ENCODE assay signal across 25 mouse cellular contexts in genomic region chr15:89585101-89585500, GRCm38 (mm10). TPM values are rescaled to one million over a fixed set of nuclear protein-coding genes. Genes with fewer than 3 reads are reported as not detected.
DNase-seq lines count a peak whose midpoint lies in the region; ATAC-seq and TF ChIP-seq lines count a peak whose summit lies in the region.
"Had no signal": no experiment of that assay in that cellular context is flagged by ENCODE, and none has a peak within 500 bp of the region (broad histone marks: within the 10 kb centered on the region; RNA-seq: fewer than 3 reads in every experiment).

No protein-coding gene starts in this region.

- 0 out of 2 replicates have a peak, but pooled peaks cover under 1% of the 10 kb centered on the region for H3K4me1 ChIP-seq in heart, embryonic 10.5 days
- no peaks in the 10 kb centered on the region for H3K4me1 ChIP-seq in lung, embryonic 16.5 days (replicated peaks; ENCODE audit: control insufficient read depth, insufficient read depth, low read length)
- no peaks in the 10 kb centered on the region for H3K4me1 ChIP-seq in lung, adult 2 months (ENCODE audit: control insufficient read depth, insufficient read depth, low read length)
- H3K4me1 ChIP-seq in brown adipose tissue, adult 24 weeks (ENCODE audit: control insufficient read depth, insufficient read depth, insufficient read length, low read length), result peaks cover 7% of the 10 kb centered on the region; the same call in 1 of the 2 replicates
- no peaks in the 10 kb centered on the region for H3K4me1 ChIP-seq in forebrain, embryonic 12.5 days
- H3K4me1 ChIP-seq: heart, embryonic 15.5 days; limb, embryonic 12.5 days; liver, embryonic 13.5 days; midbrain, embryonic 12.5 days; stomach, embryonic 15.5 days had no signal

- H3K4me2 ChIP-seq in lung, embryonic 16.5 days (ENCODE audit: low read depth, low read length), result no peak overlapping the region
- H3K4me2 ChIP-seq in forebrain, embryonic 12.5 days, result no peak overlapping the region
- H3K4me2 ChIP-seq: embryonic facial prominence, embryonic 15.5 days; heart, embryonic 15.5 days; hindbrain, embryonic 14.5 days; kidney, embryonic 15.5 days; limb, embryonic 12.5 days; liver, embryonic 13.5 days; midbrain, embryonic 12.5 days; stomach, embryonic 15.5 days had no signal

- no peak overlapping the region for H3K9ac ChIP-seq in lung, embryonic 16.5 days (ENCODE audit: low read length)
- no peak overlapping the region for H3K9ac ChIP-seq in forebrain, embryonic 12.5 days
- H3K9ac ChIP-seq: embryonic facial prominence, embryonic 15.5 days; heart, embryonic 15.5 days; hindbrain, embryonic 14.5 days; kidney, embryonic 15.5 days; limb, embryonic 12.5 days; liver, embryonic 13.5 days; midbrain, embryonic 12.5 days; stomach, embryonic 15.5 days had no signal

- no peaks in the 10 kb centered on the region for H3K27me3 ChIP-seq in heart, embryonic 10.5 days (ENCODE audit: insufficient read depth, poor library complexity, severe bottlenecking)
- no peaks in the 10 kb centered on the region for H3K27me3 ChIP-seq in lung, embryonic 16.5 days (ENCODE audit: control insufficient read depth, insufficient read depth, low read depth, low read length)
- no peaks in the 10 kb centered on the region for H3K27me3 ChIP-seq in forebrain, embryonic 12.5 days
- H3K27me3 ChIP-seq: CH12.LX; embryonic facial prominence, embryonic 15.5 days; heart, embryonic 15.5 days; kidney, embryonic 15.5 days; limb, embryonic 12.5 days; liver, embryonic 13.5 days; midbrain, embryonic 12.5 days; stomach, embryonic 15.5 days had no signal

- no peaks in the 10 kb centered on the region for H3K9me3 ChIP-seq in heart, embryonic 10.5 days
- H3K9me3 ChIP-seq in lung, embryonic 16.5 days (ENCODE audit: control insufficient read depth, low read length), result no peaks in the 10 kb centered on the region
- no peaks in the 10 kb centered on the region for H3K9me3 ChIP-seq in forebrain, embryonic 12.5 days
- H3K9me3 ChIP-seq: embryonic facial prominence, embryonic 15.5 days; heart, embryonic 15.5 days; kidney, embryonic 15.5 days; limb, embryonic 12.5 days; liver, embryonic 13.5 days; midbrain, embryonic 12.5 days; stomach, embryonic 15.5 days had no signal

- no peak for TF ChIP-seq CTCF in lung, adult 2 months (IDR thresholded peaks at IDR 0.05; ENCODE audit: insufficient read depth, low read length)

- H3K4me3 ChIP-seq in heart, embryonic 10.5 days, result no peak overlapping the region
- no peak overlapping the region for H3K4me3 ChIP-seq in lung, embryonic 16.5 days (ENCODE audit: low read length)
- H3K4me3 ChIP-seq in lung, adult 2 months (replicated peaks; ENCODE audit: extremely low read depth, low read depth, low read length), result no peak overlapping the region
- H3K4me3 ChIP-seq in brown adipose tissue, adult 24 weeks (ENCODE audit: insufficient read depth, low read depth, low read length), result no peak overlapping the region
- H3K4me3 ChIP-seq in forebrain, embryonic 12.5 days (replicated peaks), result no peak overlapping the region
- H3K4me3 ChIP-seq: embryonic facial prominence, embryonic 15.5 days; heart, embryonic 15.5 days; kidney, embryonic 15.5 days; limb, embryonic 12.5 days; liver, embryonic 13.5 days; midbrain, embryonic 12.5 days; stomach, embryonic 15.5 days had no signal

- H3K36me3 ChIP-seq in heart, embryonic 10.5 days, result peaks cover 19% of the 10 kb centered on the region; the same call in 1 of the 2 replicates
- H3K36me3 ChIP-seq in lung, embryonic 16.5 days (ENCODE audit: control insufficient read depth, insufficient read depth, low read length), result peaks cover 4% of the 10 kb centered on the region; the same call in 1 of the 2 replicates
- peaks cover 43% of the 10 kb centered on the region for H3K36me3 ChIP-seq in forebrain, embryonic 12.5 days (replicated peaks)
- H3K36me3 ChIP-seq: heart, embryonic 15.5 days; liver, embryonic 13.5 days had no signal

- peak; percentile 21; the same call in 1 of the 2 replicates for ATAC-seq in lung, embryonic 16.5 days (ENCODE audit: low read depth)
- peak; percentile 43 for ATAC-seq in megakaryocyte progenitor cell, adult 5-6 weeks (replicated peaks; ENCODE audit: poor library complexity)
- ATAC-seq in forebrain, embryonic 12.5 days (ENCODE audit: low FRiP score), result no peak

- TF ChIP-seq POLR2A in lung, adult 2 months (IDR thresholded peaks at IDR 0.05; ENCODE audit: borderline replicate concordance, extremely low read depth, low read depth, low read length), result no peak

- 86% methylated on average over 5 of the region's 5 CpGs for WGBS in heart, embryonic 10.5 days
- 79% methylated on average over 5 of the region's 5 CpGs for WGBS in lung, embryonic 16.5 days
- WGBS in lung, adult 2 months, result 54% methylated on average over 5 of the region's 5 CpGs
- WGBS in forebrain, embryonic 12.5 days, result 87% methylated on average over 5 of the region's 5 CpGs

- H3K27ac ChIP-seq in heart, embryonic 10.5 days, result no peak overlapping the region
- H3K27ac ChIP-seq in lung, embryonic 16.5 days (ENCODE audit: low read length), result no peak overlapping the region
- H3K27ac ChIP-seq in brown adipose tissue, adult 24 weeks (replicated peaks; ENCODE audit: low read depth, low read length), result peak overlapping the region; percentile 67
- no peak overlapping the region for H3K27ac ChIP-seq in forebrain, embryonic 12.5 days
- H3K27ac ChIP-seq: embryonic facial prominence, embryonic 15.5 days; heart, embryonic 15.5 days; hindbrain, embryonic 14.5 days; kidney, embryonic 15.5 days; limb, embryonic 12.5 days; liver, embryonic 13.5 days; midbrain, embryonic 12.5 days; stomach, embryonic 15.5 days had no signal

- peak; percentile 97 for DNase-seq in heart, adult 11 months
- DNase-seq in heart, embryonic 10.5 days (ENCODE audit: low spot score), result no peak
- no peak for DNase-seq in lung, adult 2 months
- DNase-seq in neural tube, embryonic 10.5 days (ENCODE audit: extremely low spot score, low spot score), result no peak
- DNase-seq: adrenal gland, postnatal 36 days; cerebellum, adult 2 months; cerebellum, postnatal 36 days; gastrocnemius, postnatal 10 days; liver, embryonic 13.5 days; lung, postnatal 36 days; right cerebral cortex, postnatal 14 days; thymus, adult 18-20 months; thymus, postnatal 4 days had no signal

RNA-seq across cellular contexts. Expression of gene Rabl2, which starts 6.6 kb away (rescaled TPM):
- polyA plus RNA-seq in heart, embryonic 10.5 days (2016; fragmentation: Nextera tagmentation; extraction: Ambion mirVana), result 23.2 and 35.1 TPM in 2 replicates
- 51.3 and 52.8 TPM in 2 replicates for polyA plus RNA-seq in lung, embryonic 16.5 days (2015; fragmentation: Nextera tagmentation; extraction: Ambion mirVana)
- 14.7 and 18.7 TPM in 2 replicates for polyA plus RNA-seq in lung, adult 2 months (2012; rRNA removed)
- polyA plus RNA-seq in brown adipose tissue, adult 24 weeks (2012; ENCODE audit: insufficient read depth, insufficient read length, missing spikeins), result 2.7 and 4.4 TPM in 2 replicates
- 14.3 and 17.1 TPM in 2 replicates for total RNA-seq in megakaryocyte progenitor cell, adult 5-6 weeks (2015)
- 7.4 and 11.2 TPM in 2 replicates for total RNA-seq in megakaryocyte progenitor cell, adult 5-6 weeks (2017)
- polyA plus RNA-seq in forebrain, embryonic 12.5 days (2016; fragmentation: Nextera tagmentation; extraction: Ambion mirVana), result 60.7 and 62.8 TPM in 2 replicates

RNA-seq across cellular contexts. Expression of gene Acr, which starts 17.0 kb away (rescaled TPM):
- polyA plus RNA-seq in heart, embryonic 10.5 days (2016; fragmentation: Nextera tagmentation; extraction: Ambion mirVana), result 0.16 and 0.17 TPM in 2 replicates
- 0.14 and 0.20 TPM in 2 replicates for polyA plus RNA-seq in lung, embryonic 16.5 days (2015; fragmentation: Nextera tagmentation; extraction: Ambion mirVana)
- 2.8 and 2.9 TPM in 2 replicates for polyA plus RNA-seq in lung, adult 2 months (2012; rRNA removed)
- not detected in 2 replicates for polyA plus RNA-seq in brown adipose tissue, adult 24 weeks (2012; ENCODE audit: insufficient read depth, insufficient read length, missing spikeins)
- total RNA-seq in megakaryocyte progenitor cell, adult 5-6 weeks (2015), result not detected in 2 replicates
- total RNA-seq in megakaryocyte progenitor cell, adult 5-6 weeks (2017), result not detected in 2 replicates
- 1.5 and 1.7 TPM in 2 replicates for polyA plus RNA-seq in forebrain, embryonic 12.5 days (2016; fragmentation: Nextera tagmentation; extraction: Ambion mirVana)
- total RNA-seq: adrenal gland, postnatal 36 days; CH12.LX had no signal
- polyA plus RNA-seq: limb, embryonic 12.5 days had no signal
